Mouse (Mus musculus) thymus, postnatal 0 days (tissue): ENCODE data around the gene Olfr304. TPM values are rescaled to one million over a fixed set of nuclear protein-coding genes. Genes with fewer than 3 reads are reported as not detected.
"Not testable (repeated sequence)": the region's sequence is repeated elsewhere in the genome, so short reads cannot be mapped to it uniquely, and the experiment has no call there.

Experiments used
- DNase-seq: peaks from one replicate; pipeline ENCODE4 v3.0.0-alpha.2; 2015; ENCODE audit warnings: low spot score
- polyA plus RNA-seq: library from polyadenylated mRNA; unstranded; fragments of >200 nt; fragmentation: Nextera tagmentation; extraction: Ambion mirVana; gene quantifications from 2 replicates; pipeline ENCODE4 v1.2.1, GENCODE M21; 2015

Olfr304 gene
- not detected in 2 replicates for polyA plus RNA-seq

- no peak for DNase-seq
These were observed at the start of gene Olfr304 for GRCm38 (mm10) chr7:86386558-86386957. TSS of gene Olfr304 (minus strand) at chr7:86386658.

GRCm38 (mm10) chr7:86403546-86403945 lies 17.1 kb upstream of the Olfr304 start, which contains the start of gene Olfr301:
TSS of gene Olfr301 (plus strand) at chr7:86403846.
- DNase-seq, result no peak

GRCm38 (mm10) chr7:86397689-86398088 lies 11.2 kb upstream of the Olfr304 start, which contains the start of gene Olfr303:
TSS of gene Olfr303 (minus strand) at chr7:86397789.
- DNase-seq, result no peak

GRCm38 (mm10) chr7:86385769-86386168 lies 689 bp downstream of the Olfr304 start:
- no peak for DNase-seq

GRCm38 (mm10) chr7:86366828-86367227 lies 19.6 kb downstream of the Olfr304 start, which contains the start of gene Olfr305:
TSS of gene Olfr305 (minus strand) at chr7:86366928.
- DNase-seq, result no peak

- not testable (repeated sequence) for DNase-seq
These were observed 40.2 kb downstream of the Olfr304 start for GRCm38 (mm10) chr7:86346296-86346695.

- DNase-seq, result no peak
These were observed 42.2 kb downstream of the Olfr304 start for GRCm38 (mm10) chr7:86344253-86344652.

GRCm38 (mm10) chr7:86342881-86343565 lies 43.4 kb downstream of the Olfr304 start:
- no peak for DNase-seq

GRCm38 (mm10) chr7:86337486-86337885 lies 49.0 kb downstream of the Olfr304 start, which contains the start of gene Olfr307:
TSS of gene Olfr307 (minus strand) at chr7:86337586.
- no peak for DNase-seq

Other genes with a start within 250 kb of the Olfr304 start
- not detected in 2 replicates for gene Vmn2r75, start 214.9 kb downstream of the Olfr304 start, polyA plus RNA-seq
- gene Vmn2r76, start 140.3 kb downstream of the Olfr304 start, polyA plus RNA-seq, result not detected in 2 replicates
- not detected in 2 replicates for gene Olfr310, start 109.5 kb downstream of the Olfr304 start, polyA plus RNA-seq
- not detected in 2 replicates for gene Olfr309, start 73.0 kb downstream of the Olfr304 start, polyA plus RNA-seq
- not detected in 2 replicates for gene Olfr308, start 61.0 kb downstream of the Olfr304 start, polyA plus RNA-seq
- gene Olfr307, start 49.1 kb downstream of the Olfr304 start, polyA plus RNA-seq, result not detected in 2 replicates
- not detected in 2 replicates for gene Olfr305, start 19.7 kb downstream of the Olfr304 start, polyA plus RNA-seq
- not detected in 2 replicates for gene Olfr303, start 11.1 kb upstream of the Olfr304 start, polyA plus RNA-seq
- gene Olfr301, start 17.2 kb upstream of the Olfr304 start, polyA plus RNA-seq, result not detected in 2 replicates
- gene Olfr299, start 73.3 kb upstream of the Olfr304 start, polyA plus RNA-seq, result not detected in 2 replicates
- gene Olfr298, start 105.8 kb upstream of the Olfr304 start, polyA plus RNA-seq, result not detected in 2 replicates
- gene Olfr297, start 133.3 kb upstream of the Olfr304 start, polyA plus RNA-seq, result not detected in 2 replicates
- not detected in 2 replicates for gene Olfr295, start 197.2 kb upstream of the Olfr304 start, polyA plus RNA-seq
- gene Olfr294, start 230.0 kb upstream of the Olfr304 start, polyA plus RNA-seq, result not detected in 2 replicates